Mouse (Mus musculus): ENCODE measurements at regions not wholly inside any gene's neighbourhood (a gene's known extent, or its start where the extent isn't known, plus 50 kb on each side); places are given as distances from the start of the nearest gene placed in this dataset.

- no peaks in the 10 kb centered on the region for H3K79me2 ChIP-seq (replicated peaks; ENCODE audit: control insufficient read depth, extremely low read depth, insufficient read depth, poor library complexity, severe bottlenecking)
- no peaks in the 10 kb centered on the region for H3K36me3 ChIP-seq (replicated peaks in 1 of 2; ENCODE audit: control insufficient read depth in 1 of 2, insufficient read depth in 1 of 2, low read length in 1 of 2)
- DNase-seq (ENCODE audit: extremely low read depth), result no peak
- H3K27me3 ChIP-seq (replicated peaks), result no peaks in the 10 kb centered on the region
- H3K9ac ChIP-seq (ENCODE audit: insufficient read depth, low read depth), result no peak overlapping the region
- no peak overlapping the region for H3K4me3 ChIP-seq (replicated peaks in 1 of 3; ENCODE audit: low read depth in 2 of 3, low read length in 2 of 3, poor library complexity in 1 of 3)
- no peak overlapping the region for H3K27ac ChIP-seq (ENCODE audit: insufficient read depth, low read depth)
- H3K4me2 ChIP-seq (ENCODE audit: insufficient read depth, low read depth, poor library complexity, severe bottlenecking), result no peak overlapping the region
- peaks cover 2% of the 10 kb centered on the region for H3K9me3 ChIP-seq (replicated peaks; ENCODE audit: low read length)
- in situ Hi-C loops (cut with MboI; ENCODE audit: low pct_ligation_motif_present, low pct_unique_long_range_greater_than_20kb, low sequenced_read_pairs), result loop anchor here (25.0 kb wide), 1 partner anchor 250 kb away; no protein-coding TSS in a partner anchor
- dilution Hi-C loops (cut with MboI; ENCODE audit: extremely low pct_ligation_motif_present, extremely low pct_unique_long_range_greater_than_20kb, low sequenced_read_pairs), result no loop called here
- TF ChIP-seq PAX5 (IDR thresholded peaks at IDR 0.05; ENCODE audit: low read length) (no peak), CHD2 (IDR thresholded peaks at IDR 0.05; ENCODE audit: low read length) (no peak), JUND (conservative IDR thresholded peaks at IDR 0.05; ENCODE audit: low read depth, low read length) (no peak), CHD1 (IDR thresholded peaks at IDR 0.05; ENCODE audit: low read depth, low read length) (no peak), MYC (IDR thresholded peaks at IDR 0.05; ENCODE audit: low read depth, low read length) (no peak), USF2 (conservative IDR thresholded peaks at IDR 0.05; ENCODE audit: low read depth, low read length) (no peak), USF1 (IDR thresholded peaks at IDR 0.05; ENCODE audit: low read depth, low read length) (no peak), ZKSCAN1 (IDR thresholded peaks at IDR 0.05; ENCODE audit: borderline replicate concordance, low read depth, low read length) (no peak), UBTF (IDR thresholded peaks at IDR 0.05; ENCODE audit: low read depth, low read length) (no peak), POLR2A (IDR thresholded peaks at IDR 0.05; ENCODE audit: low read depth, low read length) (no peak), NELFE (IDR thresholded peaks at IDR 0.05; ENCODE audit: low read depth, low read length) (no peak), ELF1 (IDR thresholded peaks at IDR 0.05; ENCODE audit: low read depth, low read length) (no peak)
- H3K4me1 ChIP-seq (ENCODE audit: control insufficient read depth in 1 of 2, insufficient read depth in 2 of 2), result peaks cover 0 to 23% of the 10 kb centered on the region in 2 experiments; a peak in 2 of 4 replicates
Observed at GRCm38 (mm10) chr3:53987316-53987715, 123.7 kb upstream of the Ufm1 start.

DNA sequence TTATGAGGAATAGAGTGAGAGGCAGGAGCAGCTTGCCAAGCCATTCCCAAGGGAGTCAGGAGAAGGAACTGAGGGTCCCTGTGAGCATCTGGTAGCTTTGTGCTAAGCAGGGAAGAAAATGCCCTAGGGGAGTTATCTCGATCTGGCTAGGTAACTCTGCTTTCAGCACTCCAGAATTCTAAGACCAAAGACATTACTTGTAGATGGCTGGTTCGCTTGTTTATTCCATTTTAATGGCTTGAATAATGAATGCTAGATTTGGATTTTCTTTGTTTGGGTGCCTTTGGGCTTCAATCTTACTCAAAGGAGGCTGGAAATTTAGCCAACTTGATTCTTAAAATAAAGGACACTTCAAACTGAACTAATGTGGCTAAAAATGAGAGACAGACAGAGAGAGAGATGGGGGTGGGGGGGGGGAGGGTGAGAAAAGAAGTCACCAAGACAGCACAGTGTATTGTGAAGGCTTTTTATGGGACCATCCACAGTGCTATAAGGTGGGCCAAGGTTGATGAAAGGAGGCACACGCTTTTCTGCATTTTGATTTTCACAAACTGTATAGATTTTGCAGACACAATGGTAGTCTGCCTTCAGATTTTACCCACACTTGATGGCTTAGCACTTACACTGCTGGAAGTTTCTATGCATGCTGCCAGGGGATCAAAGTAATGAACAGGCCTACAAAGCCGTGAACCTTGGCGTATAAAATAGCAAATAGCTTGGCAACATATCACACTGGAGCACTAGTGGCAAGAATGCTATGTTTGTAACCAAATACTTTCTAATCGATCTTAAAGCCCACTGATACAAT lies 121.3 kb upstream of the Ufm1 start:
- Histone ChIP-seq H3K4me2 (ENCODE audit: insufficient read depth, low read depth, poor library complexity, severe bottlenecking) (no peak overlapping the region), H3K27ac (ENCODE audit: insufficient read depth, low read depth) (no peak overlapping the region), H3K36me3 (replicated peaks in 1 of 2; ENCODE audit: control insufficient read depth in 1 of 2, insufficient read depth in 1 of 2, low read length in 1 of 2) (no peaks in the 10 kb centered on the region), H3K9ac (ENCODE audit: insufficient read depth, low read depth) (no peak overlapping the region), H3K27me3 (replicated peaks) (no peaks in the 10 kb centered on the region), H3K4me1 (ENCODE audit: control insufficient read depth in 1 of 2, insufficient read depth in 2 of 2) (peaks cover 0 to 29% of the 10 kb centered on the region in 2 experiments; a peak in 2 of 4 replicates), H3K9me3 (replicated peaks; ENCODE audit: low read length) (peaks cover 3% of the 10 kb centered on the region), H3K79me2 (replicated peaks; ENCODE audit: control insufficient read depth, extremely low read depth, insufficient read depth, poor library complexity, severe bottlenecking) (no peaks in the 10 kb centered on the region), H3K4me3 (replicated peaks in 1 of 3; ENCODE audit: low read depth in 2 of 3, low read length in 2 of 3, poor library complexity in 1 of 3) (no peak overlapping the region)
- in situ Hi-C loops (cut with MboI; ENCODE audit: low pct_ligation_motif_present, low pct_unique_long_range_greater_than_20kb, low sequenced_read_pairs) (loop anchor here (25.0 kb wide), 1 partner anchor 248 kb away; no protein-coding TSS in a partner anchor), dilution Hi-C loops (cut with MboI; ENCODE audit: extremely low pct_ligation_motif_present, extremely low pct_unique_long_range_greater_than_20kb, low sequenced_read_pairs) (no loop called here)
- no peak for DNase-seq (ENCODE audit: extremely low read depth)
- TF ChIP-seq RAD21 (IDR thresholded peaks at IDR 0.05; ENCODE audit: low read depth, low read length) (no peak), PAX5 (IDR thresholded peaks at IDR 0.05; ENCODE audit: low read length) (no peak), USF2 (conservative IDR thresholded peaks at IDR 0.05; ENCODE audit: low read depth, low read length) (no peak), IRF4 (IDR thresholded peaks at IDR 0.05; ENCODE audit: low read depth, low read length) (no peak), ELF1 (IDR thresholded peaks at IDR 0.05; ENCODE audit: low read depth, low read length) (no peak), MAX (IDR thresholded peaks at IDR 0.05; ENCODE audit: low read length) (no peak), ZC3H11A (IDR thresholded peaks at IDR 0.05; ENCODE audit: low read depth, low read length) (no peak), POLR2A (IDR thresholded peaks at IDR 0.05; ENCODE audit: low read depth, low read length) (no peak)
